Mouse (Mus musculus) hindbrain, embryonic 16.5 days (tissue): ENCODE results near the gene Chst13. TPM values are rescaled to one million over a fixed set of nuclear protein-coding genes. Genes with fewer than 3 reads are reported as not detected.
A peak's percentile ranks its signal among the peaks of the same experiment; 100 is the strongest.

Source experiments
- ATAC-seq: fragments of 200-750 bp; cut with Nextera tagmentation; 2 replicates; pipeline ENCODE4 v1.8.0; 2017; ENCODE audit warnings: moderate TSS enrichment, moderate library complexity
- H3K27ac ChIP-seq: fragments of 300-500 bp; sonication (generic); 2 replicates; pipeline ENCODE4 v1.5.1; 2014; ENCODE audit warnings: low read depth, mild to moderate bottlenecking, control low read depth, low read length, moderate library complexity
- H3K27me3 ChIP-seq: fragments of 300-500 bp; sonication (generic); replicated peaks from 2 replicates; pipeline ENCODE4 v1.6.1; 2014; ENCODE audit warnings: low read length; ENCODE audit not compliant: control insufficient read depth, insufficient read depth
- H3K36me3 ChIP-seq: fragments of 300-500 bp; sonication (generic); 2 replicates; pipeline ENCODE4 v1.6.1; 2014; ENCODE audit warnings: mild to moderate bottlenecking, low read length, moderate library complexity, mixed read lengths; ENCODE audit not compliant: control insufficient read depth, insufficient read depth
- H3K4me1 ChIP-seq: fragments of 300-500 bp; sonication (generic); 2 replicates; pipeline ENCODE4 v1.6.1; 2014; ENCODE audit warnings: low read depth, low read length; ENCODE audit not compliant: control insufficient read depth, insufficient read depth
- H3K4me2 ChIP-seq: fragments of 300-500 bp; sonication (generic); 2 replicates; pipeline ENCODE4 v1.6.1; 2014; ENCODE audit warnings: mild to moderate bottlenecking, low read length, control low read depth, moderate library complexity
- H3K4me3 ChIP-seq: fragments of 300-500 bp; sonication (generic); 2 replicates; pipeline ENCODE4 v1.5.1; 2014; ENCODE audit warnings: mild to moderate bottlenecking, low read length, control low read depth, moderate library complexity
- H3K9ac ChIP-seq: fragments of 300-500 bp; sonication (generic); 2 replicates; pipeline ENCODE4 v1.6.1; 2014; ENCODE audit warnings: low read depth, mild to moderate bottlenecking, control low read depth, low read length, moderate library complexity
- H3K9me3 ChIP-seq: fragments of 300-500 bp; sonication (generic); 2 replicates; pipeline ENCODE4 v1.6.1; 2014; ENCODE audit warnings: mild to moderate bottlenecking, low read length, moderate library complexity; ENCODE audit not compliant: control insufficient read depth
- WGBS: fragments of 180-500 bp; shearing (Covaris S2); extraction: QIAGEN DNeasy Blood & Tissue Kit; methylation state at CpG from one replicate; pipeline ENCODE4 v1.1.7; 2014; 5-methylcytosine and 5-hydroxymethylcytosine counted together
- polyA plus RNA-seq: library from polyadenylated mRNA; unstranded; fragments of >200 nt; fragmentation: Nextera tagmentation; extraction: Ambion mirVana; gene quantifications from 2 replicates; pipeline ENCODE4 v1.2.1, GENCODE M21; 2015

The Chst13 gene
- polyA plus RNA-seq, 1 experiment from 2014 or later = 0.24 TPM

GRCm38 (mm10) chr6:90358142-90358541, 33.2 kb upstream of the Chst13 start:
- Histone ChIP-seq H3K4me3 (no peak overlapping the region), H3K4me2 (no peak overlapping the region), H3K9ac (no peak overlapping the region), H3K27me3 (no peaks in the 10 kb centered on the region), H3K4me1 (peaks cover 8% of the 10 kb centered on the region), H3K36me3 (no peaks in the 10 kb centered on the region), H3K27ac (no peak overlapping the region), H3K9me3 (no peaks in the 10 kb centered on the region)
- 66% methylated on average over 5 of the region's 5 CpGs for WGBS
- ATAC-seq = no peak

GRCm38 (mm10) chr6:90350011-90350410, 25.0 kb upstream of the Chst13 start:
- H3K4me2 ChIP-seq = no peak overlapping the region
- no peak overlapping the region for H3K27ac ChIP-seq
- no peaks in the 10 kb centered on the region for H3K9me3 ChIP-seq
- WGBS = 66% methylated on average over 2 of the region's 2 CpGs
- no peak for ATAC-seq
- H3K9ac ChIP-seq = no peak overlapping the region
- no peaks in the 10 kb centered on the region for H3K36me3 ChIP-seq
- no peaks in the 10 kb centered on the region for H3K4me1 ChIP-seq
- no peak overlapping the region for H3K4me3 ChIP-seq
- no peaks in the 10 kb centered on the region for H3K27me3 ChIP-seq

- Histone ChIP-seq H3K9me3 (no peaks in the 10 kb centered on the region), H3K27ac (no peak overlapping the region), H3K9ac (no peak overlapping the region), H3K4me2 (no peak overlapping the region), H3K4me3 (no peak overlapping the region), H3K4me1 (no peaks in the 10 kb centered on the region), H3K27me3 (no peaks in the 10 kb centered on the region), H3K36me3 (no peaks in the 10 kb centered on the region)
- ATAC-seq = no peak
- WGBS = 84% methylated on average over 4 of the region's 4 CpGs
Observed at GRCm38 (mm10) chr6:90348500-90348899, 23.5 kb upstream of the Chst13 start.

GRCm38 (mm10) chr6:90347183-90347582, 22.2 kb upstream of the Chst13 start:
- H3K9ac ChIP-seq = no peak overlapping the region
- H3K27me3 ChIP-seq = no peaks in the 10 kb centered on the region
- no peaks in the 10 kb centered on the region for H3K36me3 ChIP-seq
- no peak overlapping the region for H3K4me2 ChIP-seq
- ATAC-seq = no peak
- H3K4me1 ChIP-seq = no peaks in the 10 kb centered on the region
- no peak overlapping the region for H3K27ac ChIP-seq
- 85% methylated on average over 4 of the region's 4 CpGs for WGBS
- H3K9me3 ChIP-seq = no peaks in the 10 kb centered on the region
- H3K4me3 ChIP-seq = no peak overlapping the region

- Histone ChIP-seq H3K27ac (no peak overlapping the region), H3K27me3 (no peaks in the 10 kb centered on the region), H3K4me1 (no peaks in the 10 kb centered on the region), H3K9me3 (no peaks in the 10 kb centered on the region), H3K36me3 (no peaks in the 10 kb centered on the region), H3K9ac (no peak overlapping the region), H3K4me3 (no peak overlapping the region), H3K4me2 (no peak overlapping the region)
- ATAC-seq = no peak
- WGBS = 71% methylated on average over 2 of the region's 2 CpGs
Observed at GRCm38 (mm10) chr6:90342343-90342742, 17.4 kb upstream of the Chst13 start.

GRCm38 (mm10) chr6:90334244-90334643, 9.3 kb upstream of the Chst13 start:
- no peaks in the 10 kb centered on the region for H3K36me3 ChIP-seq
- H3K4me1 ChIP-seq = no peaks in the 10 kb centered on the region
- WGBS = 86% methylated on average over 3 of the region's 3 CpGs
- H3K27me3 ChIP-seq = no peaks in the 10 kb centered on the region
- no peak overlapping the region for H3K4me3 ChIP-seq
- ATAC-seq = no peak
- no peaks in the 10 kb centered on the region for H3K9me3 ChIP-seq
- H3K27ac ChIP-seq = no peak overlapping the region
- no peak overlapping the region for H3K4me2 ChIP-seq
- no peak overlapping the region for H3K9ac ChIP-seq

- no peak within 1 kb of the TSS for H3K9ac ChIP-seq
- H3K4me2 ChIP-seq = no peak within 1 kb of the TSS
- 93% methylated on average over 7 of the region's 7 CpGs for WGBS
- H3K4me1 ChIP-seq = no peaks in the 10 kb centered on the region
- no peak within 1 kb of the TSS for H3K27ac ChIP-seq
- no peaks in the 10 kb centered on the region for H3K36me3 ChIP-seq
- H3K9me3 ChIP-seq = no peaks in the 10 kb centered on the region
- H3K27me3 ChIP-seq = no peaks in the 10 kb centered on the region
- no peak for ATAC-seq
- no peak within 1 kb of the TSS for H3K4me3 ChIP-seq
Observed at GRCm38 (mm10) chr6:90332561-90333425, 7.8 kb upstream of the Chst13 start, which contains the start of gene Uroc1. TSS of gene Uroc1 (plus strand) at chr6:90333284.

- Histone ChIP-seq H3K4me3 (no peak overlapping the region), H3K9ac (no peak overlapping the region), H3K4me1 (peaks cover 3% of the 10 kb centered on the region), H3K27me3 (peaks cover 2% of the 10 kb centered on the region), H3K9me3 (no peaks in the 10 kb centered on the region), H3K4me2 (no peak overlapping the region), H3K27ac (no peak overlapping the region), H3K36me3 (no peaks in the 10 kb centered on the region)
- WGBS = 19% methylated on average over 1 of the region's 1 CpGs
- peak; percentile 84 for ATAC-seq
Observed at GRCm38 (mm10) chr6:90329953-90330352, 5.0 kb upstream of the Chst13 start.

- ATAC-seq = no peak
- Histone ChIP-seq H3K27ac (no peak overlapping the region), H3K4me1 (peaks cover 6% of the 10 kb centered on the region), H3K4me3 (no peak overlapping the region), H3K27me3 (peaks cover 2% of the 10 kb centered on the region), H3K36me3 (no peaks in the 10 kb centered on the region), H3K9ac (no peak overlapping the region), H3K4me2 (no peak overlapping the region), H3K9me3 (no peaks in the 10 kb centered on the region)
- WGBS = 17% methylated on average over 6 of the region's 6 CpGs
Observed at GRCm38 (mm10) chr6:90327670-90328069, 2.7 kb upstream of the Chst13 start.
